In genomic region chr17:84408731-84409130, GRCm38 (mm10) we compare ENCODE assay signal across 32 mouse cellular contexts. TPM values are rescaled to one million over a fixed set of nuclear protein-coding genes. Genes with fewer than 3 reads are reported as not detected.
A peak's percentile ranks its signal among the peaks of the same experiment; 100 is the strongest.
DNase-seq lines count a peak whose midpoint lies in the region; ATAC-seq lines count a peak whose summit lies in the region.
"Had no signal": no experiment of that assay in that cellular context is flagged by ENCODE, and none has a peak within 500 bp of the region (broad histone marks: within the 10 kb centered on the region; RNA-seq: fewer than 3 reads in every experiment).

No protein-coding gene starts in this region.

- peak; percentile 67 for DNase-seq in heart, adult 11 months
- DNase-seq in heart, postnatal 14 days = no peak
- DNase-seq in fat pad, adult 2 months (ENCODE audit: extremely low read depth, low read depth, low spot score) = peak; percentile 18
- DNase-seq in adrenal gland, adult 2 months = no peak
- no peak for DNase-seq in spleen, adult 18-20 months
- DNase-seq in spleen, postnatal 14 days (ENCODE audit: low spot score in 2 of 2) = no peak
- DNase-seq: adrenal gland, postnatal 25 days; cerebellum, adult 18-20 months; cerebellum, postnatal 14 days; gastrocnemius, adult 2 months; kidney, adult 9 months; kidney, postnatal 10 days; layer of hippocampus, postnatal 36 days; liver, embryonic 13.5 days; lung, embryonic 14.5 days; lung, postnatal 14 days; retina, postnatal 1 day; right cerebral cortex, postnatal 14 days; thymus, adult 18-20 months; thymus, postnatal 25 days had no signal

- ATAC-seq in megakaryocyte progenitor cell, adult 5-6 weeks (replicated peaks; ENCODE audit: poor library complexity) = peak; percentile 34; the same call in 1 of the 2 replicates
- ATAC-seq in midbrain, embryonic 13.5 days = no peak
- ATAC-seq: forebrain, embryonic 14.5 days; hindbrain, postnatal 0 days; intestine, postnatal 0 days had no signal

- intact Hi-C loops in heart, postnatal 14 days (cut with DNase I) = no loop called here

- no peak overlapping the region for H3K9ac ChIP-seq in midbrain, embryonic 13.5 days (replicated peaks)
- H3K9ac ChIP-seq: embryonic facial prominence, embryonic 15.5 days; hindbrain, embryonic 12.5 days; limb, embryonic 15.5 days; liver, embryonic 13.5 days; lung, embryonic 14.5 days had no signal

- 64% methylated on average over 1 of the region's 1 CpGs for whole genome bisulfite sequencing in midbrain, embryonic 13.5 days

- H3K4me2 ChIP-seq in midbrain, embryonic 13.5 days (replicated peaks) = no peak overlapping the region
- H3K4me2 ChIP-seq: embryonic facial prominence, embryonic 15.5 days; hindbrain, embryonic 12.5 days; limb, embryonic 15.5 days; liver, embryonic 13.5 days; lung, embryonic 14.5 days; midbrain, embryonic 11.5 days had no signal

- no peaks in the 10 kb centered on the region for H3K4me1 ChIP-seq in midbrain, embryonic 13.5 days (replicated peaks)
- H3K4me1 ChIP-seq: embryonic facial prominence, embryonic 10.5 days; embryonic facial prominence, embryonic 15.5 days; hindbrain, embryonic 12.5 days; limb, embryonic 10.5 days; limb, embryonic 15.5 days; liver, embryonic 13.5 days had no signal

- H3K4me3 ChIP-seq in midbrain, embryonic 13.5 days (replicated peaks) = no peak overlapping the region
- H3K4me3 ChIP-seq: embryonic facial prominence, embryonic 10.5 days; embryonic facial prominence, embryonic 15.5 days; gastrocnemius, adult 2 months; hindbrain, embryonic 12.5 days; limb, embryonic 10.5 days; limb, embryonic 15.5 days; liver, embryonic 13.5 days had no signal

- H3K27me3 ChIP-seq in midbrain, embryonic 13.5 days = no peaks in the 10 kb centered on the region
- H3K27me3 ChIP-seq: embryonic facial prominence, embryonic 15.5 days; hindbrain, embryonic 12.5 days; limb, embryonic 15.5 days; liver, embryonic 13.5 days had no signal

- no peaks in the 10 kb centered on the region for H3K36me3 ChIP-seq in midbrain, embryonic 13.5 days

- no peak overlapping the region for H3K27ac ChIP-seq in midbrain, embryonic 13.5 days
- H3K27ac ChIP-seq: embryonic facial prominence, embryonic 10.5 days; embryonic facial prominence, embryonic 15.5 days; gastrocnemius, adult 2 months; hindbrain, embryonic 12.5 days; hindbrain, postnatal 0 days; limb, embryonic 10.5 days; limb, embryonic 15.5 days; liver, embryonic 13.5 days; stomach, postnatal 0 days had no signal

- H3K9me3 ChIP-seq in midbrain, embryonic 13.5 days = no peaks in the 10 kb centered on the region
- H3K9me3 ChIP-seq: embryonic facial prominence, embryonic 10.5 days; embryonic facial prominence, embryonic 15.5 days; hindbrain, embryonic 12.5 days; limb, embryonic 10.5 days; limb, embryonic 15.5 days; liver, embryonic 13.5 days had no signal

RNA-seq across cellular contexts. Expression of gene Thada, which starts 57.3 kb away (rescaled TPM):
- total RNA-seq in heart, postnatal 14 days (2021) = 10 to 100 TPM in 1 of 2 experiments, 1 to 10 TPM in 1; 9.1 to 10.1 TPM
- 28.2 and 32.7 TPM in 2 replicates for total RNA-seq in megakaryocyte progenitor cell, adult 5-6 weeks (2015)
- total RNA-seq in megakaryocyte progenitor cell, adult 5-6 weeks (2017) = 27.1 and 33.8 TPM in 2 replicates
- 6.8 and 7.6 TPM in 2 replicates for polyA plus RNA-seq in midbrain, embryonic 13.5 days (2015; fragmentation: Nextera tagmentation; extraction: Ambion mirVana)
- total RNA-seq in adrenal gland, adult 2 months (2021) = 10 to 100 TPM; 19.4 to 21.2 TPM
- 8.1 and 11.9 TPM in 2 replicates for polyA plus RNA-seq in adrenal gland, adult 2 months (2012; rRNA removed)

Comparison
In these comparisons a context has a peak if more than half of its experiments do, and no peak if none do; other contexts are left out.
1. DNase-seq: peak in heart, adult 11 months (single experiment) and fat pad, adult 2 months (single experiment); none in heart, postnatal 14 days (0 of 2), adrenal gland, adult 2 months (single experiment), spleen, adult 18-20 months (0 of 2) and spleen, postnatal 14 days (0 of 2).